Mouse (Mus musculus) heart, adult 2 months (tissue): ENCODE measurements around the gene Ndfip2. TPM values are rescaled to one million over a fixed set of nuclear protein-coding genes. Genes with fewer than 3 reads are reported as not detected.

Experiments used
- DNase-seq, 2 experiments: peaks; one replicate each; pipeline ENCODE4 v3.0.0; 2021
- H3K27ac ChIP-seq: fragments of 200-600 bp; 2 replicates; pipeline ENCODE4 v1.8.1; 2022
- H3K27me3 ChIP-seq: fragments of 200-500 bp; 2 replicates; pipeline ENCODE4 v1.6.1; 2012; ENCODE audit warnings: mild to moderate bottlenecking, low read length, inconsistent platforms, mixed read lengths; ENCODE audit not compliant: control insufficient read depth, insufficient read depth
- H3K36me3 ChIP-seq: fragments of 200-500 bp; 2 replicates; pipeline ENCODE4 v1.6.1; 2012; ENCODE audit warnings: low read length, inconsistent platforms; ENCODE audit not compliant: control insufficient read depth, insufficient read depth
- H3K4me1 ChIP-seq: fragments of 200-500 bp; 2 replicates; pipeline ENCODE4 v1.6.1; 2011; ENCODE audit warnings: low read length; ENCODE audit not compliant: control insufficient read depth, insufficient read depth
- H3K4me3 ChIP-seq: fragments of 200-600 bp; 2 replicates; pipeline ENCODE4 v1.8.1; 2022
- H3K79me2 ChIP-seq: fragments of 200-500 bp; replicated peaks from 2 replicates; pipeline ENCODE4 v1.6.1; 2012; ENCODE audit warnings: mild to moderate bottlenecking, inconsistent platforms, low read length, moderate library complexity, mixed read lengths; ENCODE audit not compliant: control insufficient read depth, insufficient read depth
- H3K9ac ChIP-seq: fragments of 200-500 bp; 2 replicates; pipeline ENCODE4 v1.6.1; 2012; ENCODE audit warnings: low read depth, mild to moderate bottlenecking, control low read depth, inconsistent platforms, low read length, mixed read lengths
- CTCF ChIP-seq: fragments of 200-600 bp; IDR thresholded peaks from 2 replicates; pipeline ENCODE4 v1.8.1; 2022; ENCODE audit warnings: antibody characterized with exemption, mild to moderate bottlenecking, moderate library complexity
- EP300 ChIP-seq: fragments of 200-500 bp; IDR thresholded peaks from 2 replicates; pipeline ENCODE4 v1.6.1; 2011; ENCODE audit warnings: low read depth, low read length, control low read depth; ENCODE audit not compliant: insufficient read depth
- POLR2A ChIP-seq: fragments of 200-500 bp; IDR thresholded peaks from 2 replicates; pipeline ENCODE4 v1.6.1; 2011; ENCODE audit warnings: mild to moderate bottlenecking, low read depth, low read length, control low read depth; ENCODE audit not compliant: insufficient read depth
- WGBS: fragments of 180-500 bp; shearing (Covaris S2); methylation state at CpG from one replicate; pipeline ENCODE4 v1.1.7; 2018; 5-methylcytosine and 5-hydroxymethylcytosine counted together
- intact Hi-C: fragments of 180-260 bp; cut with DNase I; formaldehyde crosslinking; loops from one replicate; pipeline ENCODE4 v1.15.1; 2025
- polyA plus RNA-seq: library from polyadenylated mRNA; depleted of rRNA; stranded (reverse); fragments of >200 nt; gene quantifications from 2 replicates; pipeline ENCODE4 v1.2.3, GENCODE M21; 2012
- total RNA-seq, 2 experiments: library from RNA; stranded (reverse); gene quantifications; 2 replicates each; pipeline ENCODE4 v1.2.3; 2021

The Ndfip2 gene
- total and polyA plus RNA-seq, 3 experiments: 15.6 to 19.3 (median 17.6) TPM

GRCm38 (mm10) chr14:105272030-105272429, 13.7 kb downstream of the Ndfip2 start:
- Histone ChIP-seq H3K79me2 (peaks cover 10% of the 10 kb centered on the region), H3K27ac (no peak overlapping the region), H3K36me3 (peaks cover 3% of the 10 kb centered on the region), H3K4me1 (peaks cover 14% of the 10 kb centered on the region), H3K9ac (no peak overlapping the region), H3K27me3 (no peaks in the 10 kb centered on the region), H3K4me3 (no peak overlapping the region)
- intact Hi-C loops: no loop called here
- 38% methylated on average over 6 of the region's 6 CpGs for whole genome bisulfite sequencing
- DNase-seq: no peak
- TF ChIP-seq CTCF (no peak), EP300 (no peak), POLR2A (no peak)

DNA sequence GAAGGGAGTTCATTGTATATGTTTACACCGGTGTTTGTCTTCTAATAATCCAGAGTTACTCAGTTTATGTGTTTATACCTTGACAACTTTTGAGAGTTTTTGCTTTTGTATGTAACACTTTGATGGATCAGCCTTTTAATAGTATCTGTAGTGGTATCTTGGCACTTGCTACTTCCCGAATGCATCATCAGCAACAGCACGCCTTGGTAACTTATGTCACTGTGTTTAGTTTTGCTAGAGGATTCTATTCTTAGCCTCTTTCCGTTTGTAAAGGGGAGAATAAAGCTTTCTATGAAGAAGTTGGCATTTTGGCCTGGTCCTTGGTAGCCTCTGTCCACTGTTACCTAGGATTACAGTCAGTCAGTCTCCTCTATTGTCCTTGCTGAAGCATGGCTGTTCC, 14.2 kb downstream of the Ndfip2 start:
- peaks cover 16% of the 10 kb centered on the region for H3K4me1 ChIP-seq
- WGBS: 33% methylated on average over 4 of the region's 4 CpGs
- intact Hi-C loops: no loop called here
- no peak overlapping the region for H3K9ac ChIP-seq
- peaks cover 10% of the 10 kb centered on the region for H3K79me2 ChIP-seq
- no peak overlapping the region for H3K4me3 ChIP-seq
- TF ChIP-seq POLR2A (no peak), EP300 (no peak), CTCF (no peak)
- no peaks in the 10 kb centered on the region for H3K27me3 ChIP-seq
- no peak overlapping the region for H3K27ac ChIP-seq
- H3K36me3 ChIP-seq: peaks cover 3% of the 10 kb centered on the region
- DNase-seq: no peak

DNA sequence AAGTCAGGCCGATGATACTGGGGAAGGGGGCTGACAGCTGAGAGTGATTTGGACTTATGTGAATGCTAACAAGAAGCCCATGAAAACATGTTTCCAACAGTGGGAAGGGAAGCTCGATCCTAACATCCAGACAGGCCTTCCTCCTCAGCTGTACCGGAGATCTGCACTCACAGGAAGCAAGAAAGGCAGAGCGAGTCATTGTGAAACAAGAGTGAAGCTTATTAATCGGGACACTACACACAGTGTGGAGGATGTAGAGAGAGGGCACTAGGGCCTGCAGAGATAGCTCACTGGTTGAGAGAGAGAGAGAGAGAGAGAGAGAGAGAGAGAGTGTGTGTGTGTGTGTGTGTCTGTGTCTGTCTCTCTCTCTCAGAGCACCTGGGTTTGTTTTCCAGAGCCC, 16.8 kb downstream of the Ndfip2 start:
- Histone ChIP-seq H3K79me2 (peaks cover 7% of the 10 kb centered on the region), H3K4me1 (peaks cover 15% of the 10 kb centered on the region), H3K4me3 (no peak overlapping the region), H3K27ac (no peak overlapping the region), H3K27me3 (no peaks in the 10 kb centered on the region), H3K36me3 (peaks cover 3% of the 10 kb centered on the region), H3K9ac (no peak overlapping the region)
- no peak for DNase-seq
- WGBS: 35% methylated on average over 5 of the region's 5 CpGs
- TF ChIP-seq CTCF: no peak
- TF ChIP-seq POLR2A: no peak
- intact Hi-C loops: no loop called here

GRCm38 (mm10) chr14:105277277-105277676, 18.9 kb downstream of the Ndfip2 start:
- Histone ChIP-seq H3K79me2 (peaks cover 5% of the 10 kb centered on the region), H3K27ac (no peak overlapping the region), H3K36me3 (peaks cover 3% of the 10 kb centered on the region), H3K4me3 (no peak overlapping the region), H3K27me3 (no peaks in the 10 kb centered on the region), H3K9ac (no peak overlapping the region), H3K4me1 (peaks cover 9% of the 10 kb centered on the region)
- no peak for DNase-seq
- 70% methylated on average over 5 of the region's 5 CpGs for WGBS
- TF ChIP-seq POLR2A (no peak), EP300 (no peak), CTCF (no peak)
- intact Hi-C loops: no loop called here

DNA sequence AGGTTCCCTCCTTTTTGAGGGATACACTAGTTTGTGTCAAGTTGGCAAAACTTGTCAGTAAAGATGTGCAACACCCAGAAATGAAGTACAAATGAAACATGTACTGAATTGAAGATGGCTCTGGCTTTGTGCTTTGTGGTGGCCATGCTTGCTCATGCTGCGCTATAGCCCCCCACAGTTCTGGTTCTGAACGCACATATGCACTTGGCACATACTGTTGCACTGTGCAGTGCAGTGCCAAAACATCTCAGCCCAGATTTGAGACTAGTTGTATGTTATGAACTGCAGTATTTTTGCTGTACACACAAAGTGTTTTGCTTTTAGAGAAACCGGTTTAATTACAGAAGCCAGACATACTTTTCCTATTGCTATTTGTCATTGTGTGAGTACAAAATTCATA, 25.7 kb downstream of the Ndfip2 start:
- 92% methylated on average over 3 of the region's 3 CpGs for WGBS
- no peaks in the 10 kb centered on the region for H3K4me1 ChIP-seq
- H3K79me2 ChIP-seq: no peaks in the 10 kb centered on the region; the same call in 1 of the 2 replicates
- intact Hi-C loops: no loop called here
- no peaks in the 10 kb centered on the region for H3K27me3 ChIP-seq
- H3K9ac ChIP-seq: no peak overlapping the region
- no peaks in the 10 kb centered on the region for H3K36me3 ChIP-seq
- no peak overlapping the region for H3K27ac ChIP-seq
- TF ChIP-seq EP300 (no peak), POLR2A (no peak), CTCF (no peak)
- H3K4me3 ChIP-seq: no peak overlapping the region
- no peak for DNase-seq

DNA sequence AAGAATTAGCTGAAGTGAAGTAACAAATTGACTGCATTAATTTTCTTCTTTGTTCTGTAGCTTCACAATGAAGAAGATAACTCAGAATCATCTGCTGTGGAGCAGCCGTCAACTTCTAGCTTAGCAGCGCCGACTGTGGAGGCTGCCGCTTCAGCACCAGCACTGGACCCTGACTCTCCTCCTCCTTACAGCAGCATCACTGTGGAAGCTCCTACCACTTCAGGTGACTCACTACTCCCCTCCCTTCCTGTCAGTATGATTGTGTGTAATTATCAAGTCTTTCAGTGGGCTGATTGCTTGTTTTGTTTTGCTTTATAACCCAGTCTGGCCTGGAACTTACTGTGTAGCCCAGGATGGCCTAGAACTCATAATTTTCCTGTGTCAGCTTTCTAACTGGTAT, 29.2 kb downstream of the Ndfip2 start:
- no peak overlapping the region for H3K4me3 ChIP-seq
- no peaks in the 10 kb centered on the region for H3K27me3 ChIP-seq
- no peaks in the 10 kb centered on the region for H3K4me1 ChIP-seq
- WGBS: 91% methylated on average over 4 of the region's 4 CpGs
- no peak overlapping the region for H3K27ac ChIP-seq
- H3K79me2 ChIP-seq: no peaks in the 10 kb centered on the region; the same call in 1 of the 2 replicates
- no peak for DNase-seq
- no peaks in the 10 kb centered on the region for H3K36me3 ChIP-seq
- intact Hi-C loops: no loop called here
- TF ChIP-seq CTCF (no peak), POLR2A (no peak), EP300 (no peak)
- H3K9ac ChIP-seq: no peak overlapping the region

GRCm38 (mm10) chr14:105287972-105288371, 29.6 kb downstream of the Ndfip2 start:
- DNase-seq: no peak
- no peaks in the 10 kb centered on the region for H3K4me1 ChIP-seq
- H3K9ac ChIP-seq: no peak overlapping the region
- no peaks in the 10 kb centered on the region for H3K36me3 ChIP-seq
- no peak overlapping the region for H3K27ac ChIP-seq
- WGBS: 97% methylated on average over 2 of the region's 2 CpGs
- no peaks in the 10 kb centered on the region for H3K27me3 ChIP-seq
- no peaks in the 10 kb centered on the region; the same call in 1 of the 2 replicates for H3K79me2 ChIP-seq
- TF ChIP-seq EP300 (no peak), POLR2A (no peak), CTCF (no peak)
- H3K4me3 ChIP-seq: no peak overlapping the region
- intact Hi-C loops: no loop called here
